Mouse (Mus musculus): Measurements from ENCODE around the gene Cacng7. TPM values are rescaled to one million over a fixed set of nuclear protein-coding genes. Genes with fewer than 3 reads are reported as not detected.
A peak's percentile ranks its signal among the peaks of the same experiment; 100 is the strongest.

Cacng7 gene
- total and polyA plus RNA-seq, 3 experiments: 0.04 to 0.11 TPM; not detected in 1

- 0 out of 2 replicates have a peak, but pooled peaks have one; percentile 27 for TF ChIP-seq HCFC1 (IDR thresholded peaks at IDR 0.05; ENCODE audit: low read depth, low read length)
- TF ChIP-seq KAT2A (conservative IDR thresholded peaks at IDR 0.05; ENCODE audit: low read depth, low read length): no peak
- no peak for TF ChIP-seq POLR2AphosphoS5 (IDR thresholded peaks at IDR 0.05; ENCODE audit: borderline replicate concordance, low read depth, low read length)
- TF ChIP-seq NELFE (IDR thresholded peaks at IDR 0.05; ENCODE audit: low read depth, low read length): peak; percentile 37; the same call in 1 of the 2 replicates
- no peak for TF ChIP-seq ZC3H11A (IDR thresholded peaks at IDR 0.05; ENCODE audit: low read depth, low read length)
- TF ChIP-seq RAD21 (IDR thresholded peaks at IDR 0.05; ENCODE audit: low read depth, low read length): no peak
- no peak for TF ChIP-seq RCOR1 (IDR thresholded peaks at IDR 0.05; ENCODE audit: low read depth, low read length)
- TF ChIP-seq ZNF384 (IDR thresholded peaks at IDR 0.05; ENCODE audit: low read depth, low read length): no peak
- TF ChIP-seq GATA1 (IDR thresholded peaks at IDR 0.05; ENCODE audit: low read depth, low read length): no peak
- no peak for TF ChIP-seq USF1 (IDR thresholded peaks at IDR 0.05; ENCODE audit: low read depth, low read length)
- TF ChIP-seq ELF1 (IDR thresholded peaks at IDR 0.05; ENCODE audit: low read depth, low read length): no peak
Measured at GRCm38 (mm10) chr7:3386036-3386730, 53.4 kb downstream of the Cacng7 start (continued).

- Histone ChIP-seq H3K36me3 (ENCODE audit: control insufficient read depth in 1 of 2, insufficient read depth in 2 of 2, low read length in 2 of 2) (peaks cover 4 to 23% of the 10 kb centered on the region in 2 experiments), H3K9ac (ENCODE audit: control insufficient read depth, low read depth, low read length, poor library complexity, severe bottlenecking) (no peak overlapping the region), H3K4me3 (ENCODE audit: control insufficient read depth in 1 of 2, insufficient read depth in 1 of 2, low read depth in 2 of 2, low read length in 2 of 2) (no peak overlapping the region), H3K27me3 (ENCODE audit: control insufficient read depth in 1 of 2, insufficient read depth in 2 of 2, low read length in 2 of 2) (no peaks in the 10 kb centered on the region), H3K4me1 (ENCODE audit: control insufficient read depth in 1 of 2, insufficient read depth in 2 of 2, low read length in 2 of 2) (peaks cover 0 to 21% of the 10 kb centered on the region in 2 experiments; a peak in 3 of 4 replicates), H3K9me3 (replicated peaks; ENCODE audit: insufficient read depth, low read length) (no peaks in the 10 kb centered on the region), H3K79me2 (ENCODE audit: control insufficient read depth, insufficient read depth, low read length, poor library complexity) (peaks cover 16% of the 10 kb centered on the region), H3K27ac (ENCODE audit: control insufficient read depth, low read depth, low read length) (no peak overlapping the region)
- no peak for DNase-seq (ENCODE audit: low read depth, low spot score)
- TF ChIP-seq USF1 (IDR thresholded peaks at IDR 0.05; ENCODE audit: low read depth, low read length) (no peak), ZC3H11A (IDR thresholded peaks at IDR 0.05; ENCODE audit: low read depth, low read length) (no peak), CHD1 (IDR thresholded peaks at IDR 0.05; ENCODE audit: low read depth, low read length) (no peak), TCF12 (IDR thresholded peaks at IDR 0.05; ENCODE audit: low read depth, low read length) (no peak), POLR2AphosphoS2 (IDR thresholded peaks at IDR 0.05; ENCODE audit: low read length) (no peak), CHD2 (IDR thresholded peaks at IDR 0.05; ENCODE audit: low read length) (no peak), RCOR1 (IDR thresholded peaks at IDR 0.05; ENCODE audit: low read depth, low read length) (no peak), ZKSCAN1 (IDR thresholded peaks at IDR 0.05; ENCODE audit: low read depth, low read length) (no peak), SIN3A (IDR thresholded peaks at IDR 0.05; ENCODE audit: low read length) (no peak), POLR2A (IDR thresholded peaks at IDR 0.05; ENCODE audit: control insufficient read depth in 1 of 2, insufficient read depth in 1 of 2, low read depth in 1 of 2, low read length in 2 of 2, poor library complexity in 1 of 2) (no peak), ZMIZ1 (IDR thresholded peaks at IDR 0.05; ENCODE audit: low read depth, low read length) (no peak), MAZ (IDR thresholded peaks at IDR 0.05; ENCODE audit: low read depth, low read length) (no peak), BHLHE40 (IDR thresholded peaks at IDR 0.05; ENCODE audit: borderline replicate concordance, low read depth, low read length) (no peak)
Measured at GRCm38 (mm10) chr7:3387761-3388160, 55.0 kb downstream of the Cacng7 start.

All from MEL (cell line).